Mouse (Mus musculus) brain, adult 2 months (tissue): ENCODE results near the gene Smap2.
"Not testable (repeated sequence)": the region's sequence is repeated elsewhere in the genome, so short reads cannot be mapped to it uniquely, and the experiment has no call there.

Experiments used
- DNase-seq: peaks from one replicate; pipeline ENCODE4 v3.0.0; 2011; ENCODE audit warnings: low read depth, low spot score

The Smap2 gene

GRCm38 (mm10) chr4:121016928-121017657 lies at the start of gene Smap2:
Gene Smap2 (minus strand): TSS chr4:121017247.
- peak; percentile 98 for DNase-seq

- DNase-seq = peak; percentile 27
Observed at GRCm38 (mm10) chr4:121065336-121065735, 48.3 kb upstream of the Smap2 start.

- not testable (repeated sequence) for DNase-seq
Observed at GRCm38 (mm10) chr4:121059218-121059617, 42.2 kb upstream of the Smap2 start.

GRCm38 (mm10) chr4:121057032-121057431 lies 40.0 kb upstream of the Smap2 start:
- DNase-seq = no peak

- DNase-seq = peak; percentile 25
Observed at GRCm38 (mm10) chr4:121056342-121056741, 39.3 kb upstream of the Smap2 start.

GRCm38 (mm10) chr4:121052454-121053323 lies 35.6 kb upstream of the Smap2 start:
- DNase-seq = peak; percentile 93

GRCm38 (mm10) chr4:121051863-121052262 lies 34.8 kb upstream of the Smap2 start:
- DNase-seq = no peak

- no peak for DNase-seq
Observed at GRCm38 (mm10) chr4:121042946-121043345, 25.9 kb upstream of the Smap2 start.

- DNase-seq = no peak
Observed at GRCm38 (mm10) chr4:121042472-121042871, 25.4 kb upstream of the Smap2 start.

GRCm38 (mm10) chr4:121040897-121041671 lies 24.0 kb upstream of the Smap2 start:
- peak; percentile 87 for DNase-seq

GRCm38 (mm10) chr4:121040323-121040722 lies 23.3 kb upstream of the Smap2 start:
- DNase-seq = no peak

- DNase-seq = peak; percentile 64
Observed at GRCm38 (mm10) chr4:121039331-121040115, 22.5 kb upstream of the Smap2 start, which contains the start of gene Col9a2. Gene Col9a2 (plus strand): TSS chr4:121039385.

GRCm38 (mm10) chr4:121033006-121033405 lies 16.0 kb upstream of the Smap2 start:
- peak; percentile 58 for DNase-seq

- DNase-seq = no peak
Observed at GRCm38 (mm10) chr4:121031440-121031839, 14.4 kb upstream of the Smap2 start.

- DNase-seq = no peak
Observed at GRCm38 (mm10) chr4:121029632-121030031, 12.6 kb upstream of the Smap2 start.

- DNase-seq = peak; percentile 66
Observed at GRCm38 (mm10) chr4:121028659-121029392, 11.8 kb upstream of the Smap2 start.

GRCm38 (mm10) chr4:121028146-121028545 lies 11.1 kb upstream of the Smap2 start:
- DNase-seq = no peak

GRCm38 (mm10) chr4:121025681-121026080 lies 8.6 kb upstream of the Smap2 start:
- DNase-seq = no peak

- DNase-seq = peak; percentile 52
Observed at GRCm38 (mm10) chr4:121023941-121024340, 6.9 kb upstream of the Smap2 start.

- DNase-seq = no peak
Observed at GRCm38 (mm10) chr4:121023464-121023863, 6.4 kb upstream of the Smap2 start.
